Mouse (Mus musculus): Measurements from ENCODE around the gene Smim17.
A peak's percentile ranks its signal among the peaks of the same experiment; 100 is the strongest.
"Not testable (repeated sequence)": the region's sequence is repeated elsewhere in the genome, so short reads cannot be mapped to it uniquely, and the experiment has no call there.

The Smim17 gene

GRCm38 (mm10) chr7:6430342-6430741 is 31.8 kb downstream of the Smim17 start:
- peak; percentile 82 for TF ChIP-seq CTCF (conservative IDR thresholded peaks at IDR 0.05; ENCODE audit: low read length)
- TF ChIP-seq NANOG (IDR thresholded peaks at IDR 0.05; ENCODE audit: borderline replicate concordance, low read length): no peak

GRCm38 (mm10) chr7:6438388-6438787 is 39.9 kb downstream of the Smim17 start, which contains the start of gene Olfr1344:
Gene Olfr1344, plus strand, starts transcription at chr7:6438688.
- no peak for TF ChIP-seq NANOG (IDR thresholded peaks at IDR 0.05; ENCODE audit: borderline replicate concordance, low read length)
- no peak for TF ChIP-seq CTCF (conservative IDR thresholded peaks at IDR 0.05; ENCODE audit: low read length)
- TF ChIP-seq POU5F1 (IDR thresholded peaks at IDR 0.05; ENCODE audit: borderline replicate concordance, low read length): no peak
- Histone ChIP-seq H3K4me3 (replicated peaks; ENCODE audit: low read length) (no peak within 1 kb of the TSS), H3K9me3 (ENCODE audit: low read length) (no peaks in the 10 kb centered on the region), H3K36me3 (ENCODE audit: insufficient read depth, low read length) (no peaks in the 10 kb centered on the region), H3K27me3 (ENCODE audit: insufficient read depth, low read length) (peaks cover 16% of the 10 kb centered on the region), H3K4me1 (replicated peaks; ENCODE audit: low read depth, low read length) (peaks cover 27% of the 10 kb centered on the region)

More at GRCm38 (mm10) chr7:6430342-6430741, 31.8 kb downstream of the Smim17 start:
- Histone ChIP-seq H3K4me3 (replicated peaks; ENCODE audit: low read length) (no peak overlapping the region), H3K36me3 (ENCODE audit: insufficient read depth, low read length) (no peaks in the 10 kb centered on the region), H3K4me1 (replicated peaks; ENCODE audit: low read depth, low read length) (peaks cover 10% of the 10 kb centered on the region), H3K9me3 (ENCODE audit: low read length) (peaks cover 5% of the 10 kb centered on the region; the same call in 1 of the 2 replicates), H3K27me3 (ENCODE audit: insufficient read depth, low read length) (no peaks in the 10 kb centered on the region)

- Histone ChIP-seq H3K4me3 (replicated peaks; ENCODE audit: low read length) (no peak overlapping the region), H3K27me3 (ENCODE audit: insufficient read depth, low read length) (peaks cover 16% of the 10 kb centered on the region), H3K4me1 (replicated peaks; ENCODE audit: low read depth, low read length) (peaks cover 11% of the 10 kb centered on the region), H3K36me3 (ENCODE audit: insufficient read depth, low read length) (no peaks in the 10 kb centered on the region), H3K9me3 (ENCODE audit: low read length) (no peaks in the 10 kb centered on the region)
- TF ChIP-seq POU5F1 (IDR thresholded peaks at IDR 0.05; ENCODE audit: borderline replicate concordance, low read length): no peak
- TF ChIP-seq CTCF (conservative IDR thresholded peaks at IDR 0.05; ENCODE audit: low read length): no peak
- TF ChIP-seq NANOG (IDR thresholded peaks at IDR 0.05; ENCODE audit: borderline replicate concordance, low read length): no peak
Measured at GRCm38 (mm10) chr7:6441173-6441572, 42.7 kb downstream of the Smim17 start.

GRCm38 (mm10) chr7:6447771-6448170 is 49.3 kb downstream of the Smim17 start:
- Histone ChIP-seq H3K36me3 (ENCODE audit: insufficient read depth, low read length) (no peaks in the 10 kb centered on the region), H3K4me3 (replicated peaks; ENCODE audit: low read length) (no peak overlapping the region), H3K9me3 (ENCODE audit: low read length) (no peaks in the 10 kb centered on the region), H3K4me1 (replicated peaks; ENCODE audit: low read depth, low read length) (no peaks in the 10 kb centered on the region), H3K27me3 (ENCODE audit: insufficient read depth, low read length) (no peaks in the 10 kb centered on the region)
- TF ChIP-seq NANOG (IDR thresholded peaks at IDR 0.05; ENCODE audit: borderline replicate concordance, low read length): no peak
- no peak for TF ChIP-seq POU5F1 (IDR thresholded peaks at IDR 0.05; ENCODE audit: borderline replicate concordance, low read length)

GRCm38 (mm10) chr7:6455868-6456267 is 57.4 kb downstream of the Smim17 start, which contains the start of gene Olfr1336:
Gene Olfr1336, plus strand, starts transcription at chr7:6456168.
- no peaks in the 10 kb centered on the region for H3K4me1 ChIP-seq (replicated peaks; ENCODE audit: low read depth, low read length)
- no peak within 1 kb of the TSS for H3K4me3 ChIP-seq (replicated peaks; ENCODE audit: low read length)
- TF ChIP-seq NANOG (IDR thresholded peaks at IDR 0.05; ENCODE audit: borderline replicate concordance, low read length) (no peak), CTCF (conservative IDR thresholded peaks at IDR 0.05; ENCODE audit: low read length) (no peak), POU5F1 (IDR thresholded peaks at IDR 0.05; ENCODE audit: borderline replicate concordance, low read length) (no peak)
- no peaks in the 10 kb centered on the region for H3K9me3 ChIP-seq (ENCODE audit: low read length)
- H3K27me3 ChIP-seq (ENCODE audit: insufficient read depth, low read length): no peaks in the 10 kb centered on the region
- no peaks in the 10 kb centered on the region for H3K36me3 ChIP-seq (ENCODE audit: insufficient read depth, low read length)

GRCm38 (mm10) chr7:6456399-6456798 is 57.9 kb downstream of the Smim17 start:
- TF ChIP-seq NANOG (IDR thresholded peaks at IDR 0.05; ENCODE audit: borderline replicate concordance, low read length) (no peak), CTCF (conservative IDR thresholded peaks at IDR 0.05; ENCODE audit: low read length) (no peak), POU5F1 (IDR thresholded peaks at IDR 0.05; ENCODE audit: borderline replicate concordance, low read length) (no peak)
- Histone ChIP-seq H3K4me3 (replicated peaks; ENCODE audit: low read length) (no peak overlapping the region), H3K9me3 (ENCODE audit: low read length) (no peaks in the 10 kb centered on the region), H3K36me3 (ENCODE audit: insufficient read depth, low read length) (no peaks in the 10 kb centered on the region), H3K27me3 (ENCODE audit: insufficient read depth, low read length) (no peaks in the 10 kb centered on the region), H3K4me1 (replicated peaks; ENCODE audit: low read depth, low read length) (no peaks in the 10 kb centered on the region)

GRCm38 (mm10) chr7:6466951-6467350 is 68.4 kb downstream of the Smim17 start, which contains the start of gene Olfr1346:
Gene Olfr1346, plus strand, starts transcription at chr7:6467101.
- TF ChIP-seq POU5F1 (IDR thresholded peaks at IDR 0.05; ENCODE audit: borderline replicate concordance, low read length) (no peak), NANOG (IDR thresholded peaks at IDR 0.05; ENCODE audit: borderline replicate concordance, low read length) (no peak), CTCF (conservative IDR thresholded peaks at IDR 0.05; ENCODE audit: low read length) (no peak)
- no peak within 1 kb of the TSS for H3K4me3 ChIP-seq (replicated peaks; ENCODE audit: low read length)
- no peaks in the 10 kb centered on the region for H3K27me3 ChIP-seq (ENCODE audit: insufficient read depth, low read length)
- no peaks in the 10 kb centered on the region for H3K36me3 ChIP-seq (ENCODE audit: insufficient read depth, low read length)
- H3K9me3 ChIP-seq (ENCODE audit: low read length): no peaks in the 10 kb centered on the region
- H3K4me1 ChIP-seq (replicated peaks; ENCODE audit: low read depth, low read length): no peaks in the 10 kb centered on the region

- not testable (repeated sequence) for H3K36me3 ChIP-seq (ENCODE audit: insufficient read depth, low read length); H3K4me1 ChIP-seq (replicated peaks; ENCODE audit: low read depth, low read length); H3K9me3 ChIP-seq (ENCODE audit: low read length); H3K4me3 ChIP-seq (replicated peaks; ENCODE audit: low read length); H3K27me3 ChIP-seq (ENCODE audit: insufficient read depth, low read length)
Measured at GRCm38 (mm10) chr7:6477633-6478032, 79.1 kb downstream of the Smim17 start.
